Mouse (Mus musculus): ENCODE results near the gene Syt1. TPM values are rescaled to one million over a fixed set of nuclear protein-coding genes. Genes with fewer than 3 reads are reported as not detected.

Gene Syt1
- polyA plus RNA-seq, 1 experiment from 2014 or later: 34.1 TPM

GRCm38 (mm10) chr10:108483991-108484390 is 526.8 kb downstream of the Syt1 start:
- WGBS: 86% methylated on average over 10 of the region's 10 CpGs
- H3K9me3 ChIP-seq: no peaks in the 10 kb centered on the region

DNA sequence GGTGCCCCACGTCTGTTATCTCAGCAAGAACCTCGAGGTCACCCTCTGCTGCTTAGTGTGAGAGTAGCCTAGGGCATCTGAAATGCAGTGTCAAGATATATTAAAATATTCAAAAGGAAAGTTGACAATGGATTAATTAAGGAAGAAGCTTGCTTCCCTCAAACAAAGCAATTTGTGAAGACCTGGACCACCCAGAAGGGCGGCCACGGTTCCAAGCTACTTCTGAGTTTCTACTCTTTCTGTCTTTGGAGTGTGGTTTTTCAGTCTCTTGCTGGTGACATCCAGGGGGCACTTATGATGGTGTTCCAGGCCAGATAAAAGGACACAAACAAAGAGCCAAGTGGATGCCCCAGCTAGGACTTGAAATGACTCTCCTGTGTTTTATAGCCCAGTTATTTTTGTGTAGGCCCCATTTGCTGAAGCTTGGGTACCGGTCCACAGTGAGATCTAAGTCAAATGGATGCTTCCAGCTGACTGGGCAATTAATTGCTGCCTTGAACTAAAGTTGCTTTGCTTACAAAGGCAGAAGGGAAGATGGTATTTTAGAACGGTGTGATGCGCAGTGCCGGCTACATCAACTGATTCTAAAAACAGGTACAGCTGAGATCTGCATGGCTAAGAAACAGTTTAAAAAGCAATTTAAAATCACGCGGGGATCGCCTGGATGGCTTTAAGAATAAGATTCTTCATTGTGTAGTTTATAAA is 530.5 kb downstream of the Syt1 start:
- no peak overlapping the region for H3K4me2 ChIP-seq (replicated peaks)
- H3K9ac ChIP-seq (replicated peaks): no peak overlapping the region
- no peak overlapping the region for H3K27ac ChIP-seq (replicated peaks)
- H3K9me3 ChIP-seq: no peaks in the 10 kb centered on the region
- no peaks in the 10 kb centered on the region for H3K27me3 ChIP-seq
- ATAC-seq (ENCODE audit: low FRiP score, low read depth): no peak
- 84% methylated on average over 11 of the region's 11 CpGs for WGBS
- no peaks in the 10 kb centered on the region for H3K36me3 ChIP-seq
- no peaks in the 10 kb centered on the region for H3K4me1 ChIP-seq
- H3K4me3 ChIP-seq: no peak overlapping the region

More at GRCm38 (mm10) chr10:108483991-108484390, 526.8 kb downstream of the Syt1 start:
- H3K4me3 ChIP-seq: no peak overlapping the region
- H3K27me3 ChIP-seq: no peaks in the 10 kb centered on the region
- H3K4me1 ChIP-seq: no peaks in the 10 kb centered on the region
- H3K9ac ChIP-seq (replicated peaks): no peak overlapping the region
- H3K36me3 ChIP-seq: no peaks in the 10 kb centered on the region
- no peak overlapping the region for H3K4me2 ChIP-seq (replicated peaks)
- no peak overlapping the region for H3K27ac ChIP-seq (replicated peaks)
- no peak for ATAC-seq (ENCODE audit: low FRiP score, low read depth)

DNA sequence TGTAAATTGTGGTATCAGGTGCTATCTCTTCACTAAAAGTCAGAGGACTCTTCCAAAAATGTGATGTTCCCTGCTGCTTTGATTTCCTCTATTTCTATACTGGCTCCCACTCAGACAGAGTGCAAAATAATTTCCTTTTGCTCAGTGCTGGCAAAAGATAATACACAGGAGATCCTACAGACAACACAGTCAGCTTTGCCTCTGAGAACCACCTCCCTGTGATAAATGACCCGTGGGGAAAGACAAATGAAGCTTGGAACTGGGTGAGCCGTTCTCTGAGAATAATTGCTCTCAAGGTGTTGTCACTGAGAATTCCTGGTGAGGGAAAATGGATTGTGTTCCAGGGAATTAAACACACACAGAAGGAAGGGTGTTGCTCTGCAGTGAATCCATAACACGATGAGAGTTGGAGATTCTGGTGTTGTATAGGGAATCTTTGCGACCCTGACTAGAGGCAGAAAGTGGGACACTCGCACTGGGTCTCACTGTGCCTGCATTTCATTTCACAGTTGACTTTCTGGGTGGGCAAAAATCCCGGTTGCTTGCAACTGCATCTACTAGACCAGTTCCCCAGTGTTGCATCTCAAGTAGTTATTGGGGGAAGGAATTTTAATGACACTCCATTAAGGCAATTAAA is 540.3 kb downstream of the Syt1 start:
- no peak overlapping the region for H3K27ac ChIP-seq (replicated peaks)
- no peaks in the 10 kb centered on the region for H3K27me3 ChIP-seq
- no peak for ATAC-seq (ENCODE audit: low FRiP score, low read depth)
- no peak overlapping the region for H3K4me3 ChIP-seq
- no peak overlapping the region for H3K9ac ChIP-seq (replicated peaks)
- H3K4me2 ChIP-seq (replicated peaks): no peak overlapping the region
- H3K4me1 ChIP-seq: no peaks in the 10 kb centered on the region; the same call in 1 of the 2 replicates
- no peaks in the 10 kb centered on the region for H3K9me3 ChIP-seq
- H3K36me3 ChIP-seq: no peaks in the 10 kb centered on the region
- 52% methylated on average over 6 of the region's 6 CpGs for WGBS

GRCm38 (mm10) chr10:108466539-108466938 is 544.2 kb downstream of the Syt1 start:
- no peak overlapping the region for H3K27ac ChIP-seq (replicated peaks)
- 58% methylated on average over 8 of the region's 8 CpGs for WGBS
- no peaks in the 10 kb centered on the region for H3K9me3 ChIP-seq
- no peak for ATAC-seq (ENCODE audit: low FRiP score, low read depth)
- H3K36me3 ChIP-seq: no peaks in the 10 kb centered on the region
- no peak overlapping the region for H3K4me2 ChIP-seq (replicated peaks)
- no peaks in the 10 kb centered on the region; the same call in 1 of the 2 replicates for H3K4me1 ChIP-seq
- H3K4me3 ChIP-seq: no peak overlapping the region
- no peaks in the 10 kb centered on the region for H3K27me3 ChIP-seq
- H3K9ac ChIP-seq (replicated peaks): no peak overlapping the region

GRCm38 (mm10) chr10:108461862-108462261 is 548.9 kb downstream of the Syt1 start:
- Histone ChIP-seq H3K36me3 (no peaks in the 10 kb centered on the region), H3K27ac (replicated peaks) (no peak overlapping the region), H3K4me2 (replicated peaks) (no peak overlapping the region), H3K9ac (replicated peaks) (no peak overlapping the region), H3K27me3 (no peaks in the 10 kb centered on the region), H3K4me1 (no peaks in the 10 kb centered on the region), H3K4me3 (no peak overlapping the region), H3K9me3 (no peaks in the 10 kb centered on the region)
- ATAC-seq (ENCODE audit: low FRiP score, low read depth): no peak
- WGBS: 77% methylated on average over 2 of the region's 2 CpGs

DNA sequence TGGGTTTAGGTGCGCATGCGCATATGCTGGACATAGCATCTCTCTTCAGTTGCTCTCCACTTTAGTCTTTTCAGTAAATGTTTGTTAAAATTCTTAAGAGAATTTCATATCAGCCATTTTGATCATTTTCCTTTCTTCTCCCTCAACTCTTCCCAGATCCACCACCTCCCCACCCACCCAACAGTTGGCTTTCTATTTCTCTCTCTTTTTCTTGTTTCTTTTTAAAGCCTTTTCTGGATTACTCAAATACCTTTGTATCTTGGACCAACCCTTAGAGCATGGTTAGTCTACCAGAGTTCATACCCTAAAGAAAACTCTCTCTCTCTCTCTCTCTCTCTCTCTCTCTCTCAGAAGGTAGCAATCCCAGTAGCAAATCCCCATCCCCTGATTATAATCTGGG is 553.7 kb downstream of the Syt1 start:
- Histone ChIP-seq H3K27me3 (no peaks in the 10 kb centered on the region), H3K4me1 (no peaks in the 10 kb centered on the region), H3K4me3 (no peak overlapping the region), H3K9me3 (no peaks in the 10 kb centered on the region), H3K4me2 (replicated peaks) (no peak overlapping the region), H3K27ac (replicated peaks) (no peak overlapping the region), H3K9ac (replicated peaks) (no peak overlapping the region), H3K36me3 (no peaks in the 10 kb centered on the region)
- 97% methylated on average over 2 of the region's 2 CpGs for WGBS
- no peak for ATAC-seq (ENCODE audit: low FRiP score, low read depth)

DNA sequence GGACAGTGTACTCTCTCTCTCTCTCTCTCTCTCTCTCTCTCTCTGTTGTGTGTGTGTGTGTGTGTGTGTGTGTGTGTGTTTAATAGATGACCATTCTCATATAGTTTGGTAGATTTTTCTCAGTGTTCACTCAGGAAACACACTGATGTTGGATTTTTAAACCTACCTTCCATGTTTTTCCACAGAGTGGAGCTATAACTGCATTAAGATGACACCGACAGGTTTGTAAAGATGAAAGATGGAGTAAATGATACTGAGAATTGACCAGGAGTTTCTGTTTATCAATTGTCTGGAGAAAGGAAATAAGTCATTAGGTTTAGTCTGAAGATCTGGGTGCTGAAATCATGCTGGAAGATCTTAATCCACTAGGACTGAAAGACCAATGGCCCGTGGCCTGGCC is 554.9 kb downstream of the Syt1 start:
- no peak overlapping the region for H3K27ac ChIP-seq (replicated peaks)
- H3K9me3 ChIP-seq: no peaks in the 10 kb centered on the region
- 83% methylated on average over 2 of the region's 2 CpGs for WGBS
- ATAC-seq (ENCODE audit: low FRiP score, low read depth): no peak
- H3K27me3 ChIP-seq: no peaks in the 10 kb centered on the region
- H3K36me3 ChIP-seq: no peaks in the 10 kb centered on the region
- no peak overlapping the region for H3K4me2 ChIP-seq (replicated peaks)
- no peak overlapping the region for H3K4me3 ChIP-seq
- no peaks in the 10 kb centered on the region for H3K4me1 ChIP-seq
- H3K9ac ChIP-seq (replicated peaks): no peak overlapping the region

GRCm38 (mm10) chr10:108455204-108455603 is 555.6 kb downstream of the Syt1 start:
- Histone ChIP-seq H3K4me1 (no peaks in the 10 kb centered on the region), H3K9ac (replicated peaks) (no peak overlapping the region), H3K27ac (replicated peaks) (no peak overlapping the region), H3K9me3 (no peaks in the 10 kb centered on the region), H3K27me3 (no peaks in the 10 kb centered on the region), H3K36me3 (no peaks in the 10 kb centered on the region), H3K4me2 (replicated peaks) (no peak overlapping the region), H3K4me3 (no peak overlapping the region)
- no peak for ATAC-seq (ENCODE audit: low FRiP score, low read depth)
- WGBS: 81% methylated on average over 10 of the region's 10 CpGs

GRCm38 (mm10) chr10:108454691-108455117 is 556.1 kb downstream of the Syt1 start:
- H3K4me3 ChIP-seq: no peak overlapping the region
- H3K4me1 ChIP-seq: no peaks in the 10 kb centered on the region
- H3K36me3 ChIP-seq: no peaks in the 10 kb centered on the region
- no peak overlapping the region for H3K9ac ChIP-seq (replicated peaks)
- H3K4me2 ChIP-seq (replicated peaks): no peak overlapping the region
- ATAC-seq (ENCODE audit: low FRiP score, low read depth): no peak
- H3K9me3 ChIP-seq: no peaks in the 10 kb centered on the region
- no peaks in the 10 kb centered on the region for H3K27me3 ChIP-seq
- WGBS: 88% methylated on average over 11 of the region's 11 CpGs
- no peak overlapping the region for H3K27ac ChIP-seq (replicated peaks)

- no peaks in the 10 kb centered on the region for H3K36me3 ChIP-seq
- no peak overlapping the region for H3K27ac ChIP-seq (replicated peaks)
- no peaks in the 10 kb centered on the region for H3K27me3 ChIP-seq
- no peak overlapping the region for H3K4me2 ChIP-seq (replicated peaks)
- H3K4me3 ChIP-seq: no peak overlapping the region
- 65% methylated on average over 2 of the region's 2 CpGs for WGBS
- H3K9ac ChIP-seq (replicated peaks): no peak overlapping the region
- no peaks in the 10 kb centered on the region for H3K4me1 ChIP-seq
- ATAC-seq (ENCODE audit: low FRiP score, low read depth): no peak
- H3K9me3 ChIP-seq: no peaks in the 10 kb centered on the region
These were observed 557.2 kb downstream of the Syt1 start for GRCm38 (mm10) chr10:108453561-108453960.

- Histone ChIP-seq H3K9me3 (no peaks in the 10 kb centered on the region), H3K4me1 (no peaks in the 10 kb centered on the region), H3K4me3 (no peak overlapping the region), H3K9ac (replicated peaks) (no peak overlapping the region), H3K27me3 (no peaks in the 10 kb centered on the region; the same call in 1 of the 2 replicates), H3K36me3 (no peaks in the 10 kb centered on the region), H3K27ac (replicated peaks) (no peak overlapping the region), H3K4me2 (replicated peaks) (no peak overlapping the region)
- ATAC-seq (ENCODE audit: low FRiP score, low read depth): no peak
- WGBS: 89% methylated on average over 9 of the region's 9 CpGs
These were observed 558.4 kb downstream of the Syt1 start for GRCm38 (mm10) chr10:108452421-108452820.

DNA sequence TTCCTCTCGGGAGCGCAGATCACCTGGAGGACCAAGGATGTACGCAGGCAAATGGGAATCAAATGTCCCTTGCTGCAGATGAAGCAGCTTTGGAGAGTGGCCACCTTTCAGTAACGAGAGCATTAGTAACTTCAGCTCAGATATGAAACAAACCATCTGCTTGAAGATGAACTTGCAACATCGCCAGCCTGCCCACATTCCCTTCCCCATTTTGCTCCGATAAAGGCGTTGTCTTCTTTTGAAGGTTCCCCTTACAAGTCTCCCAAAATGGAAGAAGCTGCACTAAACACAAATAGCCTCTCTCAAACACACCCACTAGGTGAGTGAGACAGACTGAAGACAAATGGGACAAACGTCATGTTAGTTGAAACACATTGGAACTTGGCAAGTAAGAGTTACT is 559.3 kb downstream of the Syt1 start:
- Histone ChIP-seq H3K27me3 (no peaks in the 10 kb centered on the region; the same call in 1 of the 2 replicates), H3K4me3 (no peak overlapping the region), H3K36me3 (no peaks in the 10 kb centered on the region), H3K27ac (replicated peaks) (no peak overlapping the region), H3K4me2 (replicated peaks) (no peak overlapping the region), H3K4me1 (peaks cover 3% of the 10 kb centered on the region), H3K9ac (replicated peaks) (no peak overlapping the region), H3K9me3 (no peaks in the 10 kb centered on the region)
- ATAC-seq (ENCODE audit: low FRiP score, low read depth): no peak
- 91% methylated on average over 8 of the region's 8 CpGs for WGBS

Data from midbrain, embryonic 12.5 days (tissue).